Mouse (Mus musculus) ES-E14 (cell line): Measurements from ENCODE around the gene Ehf. TPM values are rescaled to one million over a fixed set of nuclear protein-coding genes. Genes with fewer than 3 reads are reported as not detected.

Source experiments
- DNase-seq: peaks from one replicate; pipeline ENCODE4 v3.0.0-alpha.2; 2013; ENCODE audit warnings: low read depth, low spot score
- H3K27ac ChIP-seq: 2 replicates; pipeline ENCODE4 v1.5.1; 2012; ENCODE audit warnings: low read depth, mild to moderate bottlenecking, low read length, moderate library complexity, mixed read lengths; ENCODE audit not compliant: poor library complexity, insufficient read depth, severe bottlenecking
- H3K36me3 ChIP-seq: 2 replicates; pipeline ENCODE4 v1.6.1; 2012; ENCODE audit warnings: mild to moderate bottlenecking, low read length, moderate library complexity, mixed read lengths; ENCODE audit not compliant: control insufficient read depth, poor library complexity, insufficient read depth, severe bottlenecking
- H3K4me1 ChIP-seq, 2 experiments: fragments of 150-350 bp in 1 of 2; sonication (generic) in 1 of 2; 2 replicates each; pipeline ENCODE4 v1.6.1; 2012; ENCODE audit warnings: low read length in 2 of 2, mild to moderate bottlenecking in 1 of 2, mixed read lengths in 1 of 2; ENCODE audit not compliant: control insufficient read depth in 2 of 2, insufficient read depth in 2 of 2, poor library complexity in 1 of 2
- H3K4me3 ChIP-seq, 2 experiments: fragments of 150-350 bp in 1 of 2; sonication (generic) in 1 of 2; 2 replicates each; pipeline ENCODE4 v1.5.1; 2012; ENCODE audit warnings: low read length in 2 of 2, low read depth in 1 of 2, mild to moderate bottlenecking in 1 of 2, mixed read lengths in 1 of 2; ENCODE audit not compliant: insufficient read depth in 1 of 2, poor library complexity in 1 of 2, severe bottlenecking in 1 of 2
- H3K9ac ChIP-seq: 2 replicates; pipeline ENCODE4 v1.6.1; 2012; ENCODE audit warnings: low read depth, mild to moderate bottlenecking, low read length, mixed read lengths; ENCODE audit not compliant: poor library complexity, insufficient read depth, severe bottlenecking
- H3K9me3 ChIP-seq: fragments of 150-350 bp; sonication (generic); 2 replicates; pipeline ENCODE4 v1.6.1; 2012; ENCODE audit warnings: low read depth, mild to moderate bottlenecking, low read length; ENCODE audit not compliant: control insufficient read depth, insufficient read depth
- CHD2 ChIP-seq: IDR thresholded peaks from 2 replicates; pipeline ENCODE4 v1.6.1; 2014; ENCODE audit warnings: mild to moderate bottlenecking, low read depth, low read length, inconsistent platforms
- HCFC1 ChIP-seq: IDR thresholded peaks from 2 replicates; pipeline ENCODE4 v1.6.1; 2012; ENCODE audit warnings: low read length, inconsistent platforms, borderline replicate concordance; ENCODE audit not compliant: insufficient read depth
- MAFK ChIP-seq: IDR thresholded peaks from 2 replicates; pipeline ENCODE4 v1.6.1; 2014; ENCODE audit warnings: mild to moderate bottlenecking, low read depth, low read length, inconsistent platforms; ENCODE audit not compliant: insufficient read depth
- ZC3H11A ChIP-seq: IDR thresholded peaks from 2 replicates; pipeline ENCODE4 v1.6.1; 2012; ENCODE audit warnings: low read depth, mild to moderate bottlenecking, inconsistent platforms, low read length, borderline replicate concordance
- ZNF384 ChIP-seq: IDR thresholded peaks from 2 replicates; pipeline ENCODE4 v1.6.1; 2012; ENCODE audit warnings: low read depth, low read length, inconsistent platforms
- in situ Hi-C, 2 experiments: fragments of 600-800 bp; cut with MboI; formaldehyde crosslinking; loops; one replicate each; pipeline ENCODE4 v1.15.1; 2025; ENCODE audit warnings: low sequenced_read_pairs in 2 of 2, inconsistent platforms in 1 of 2; ENCODE audit not compliant: unreplicated experiment in 2 of 2
- total RNA-seq: library from RNA; depleted of rRNA; stranded (reverse); fragments of 300-350 nt; gene quantifications from 2 replicates; pipeline ENCODE4 v1.2.3, GENCODE M21; 2012

Ehf gene
- total RNA-seq, 1 experiment, result 0.27 TPM

- Histone ChIP-seq H3K4me1 (no peaks in the 10 kb centered on the region), H3K36me3 (no peaks in the 10 kb centered on the region), H3K4me3 (no peak overlapping the region), H3K9me3 (no peaks in the 10 kb centered on the region), H3K27ac (no peak overlapping the region), H3K9ac (no peak overlapping the region)
- no peak for DNase-seq
- in situ Hi-C loops, result loop anchor here in 1 of 2 experiments (25.0 kb wide), 1 partner anchor 249 kb away; no protein-coding TSS in a partner anchor
- TF ChIP-seq ZNF384 (no peak), MAFK (no peak), CHD2 (no peak), ZC3H11A (no peak), HCFC1 (no peak)
Measured at GRCm38 (mm10) chr2:103336000-103336399, 32.9 kb upstream of the Ehf start.

GRCm38 (mm10) chr2:103331666-103332191 lies 28.7 kb upstream of the Ehf start:
- Histone ChIP-seq H3K27ac (no peak overlapping the region), H3K4me1 (no peaks in the 10 kb centered on the region), H3K9me3 (no peaks in the 10 kb centered on the region), H3K36me3 (no peaks in the 10 kb centered on the region), H3K9ac (no peak overlapping the region), H3K4me3 (no peak overlapping the region)
- TF ChIP-seq ZNF384 (no peak), MAFK (no peak), ZC3H11A (no peak), HCFC1 (no peak)
- no peak for DNase-seq
- in situ Hi-C loops, result loop anchor here in 1 of 2 experiments (25.0 kb wide), 1 partner anchor 244 kb away; no protein-coding TSS in a partner anchor

GRCm38 (mm10) chr2:103328731-103329130 lies 25.7 kb upstream of the Ehf start:
- no peak overlapping the region for H3K4me3 ChIP-seq
- no peaks in the 10 kb centered on the region for H3K4me1 ChIP-seq
- H3K9me3 ChIP-seq, result no peaks in the 10 kb centered on the region
- H3K27ac ChIP-seq, result no peak overlapping the region
- no peak overlapping the region for H3K9ac ChIP-seq
- H3K36me3 ChIP-seq, result no peaks in the 10 kb centered on the region
- in situ Hi-C loops, result loop anchor here in 1 of 2 experiments (25.0 kb wide), 1 partner anchor 241 kb away; no protein-coding TSS in a partner anchor
- no peak for DNase-seq
- TF ChIP-seq CHD2 (no peak), MAFK (no peak), ZNF384 (no peak), ZC3H11A (no peak), HCFC1 (no peak)

GRCm38 (mm10) chr2:103325301-103326048 lies 22.4 kb upstream of the Ehf start:
- no peaks in the 10 kb centered on the region for H3K36me3 ChIP-seq
- no peak overlapping the region for H3K27ac ChIP-seq
- no peak overlapping the region for H3K9ac ChIP-seq
- H3K9me3 ChIP-seq, result no peaks in the 10 kb centered on the region
- no peaks in the 10 kb centered on the region for H3K4me1 ChIP-seq
- DNase-seq, result no peak
- TF ChIP-seq ZNF384 (no peak), HCFC1 (no peak), CHD2 (no peak), MAFK (no peak), ZC3H11A (no peak)
- in situ Hi-C loops, result loop anchor here in 1 of 2 experiments (25.0 kb wide), 1 partner anchor 238 kb away; no protein-coding TSS in a partner anchor
- H3K4me3 ChIP-seq, result no peak overlapping the region
